Mouse (Mus musculus) thymus, adult 2 months (tissue): ENCODE results near the gene AC134908.4.

ENCODE experiments used
- CTCF ChIP-seq: fragments of 200-500 bp; IDR thresholded peaks from 2 replicates; pipeline ENCODE4 v1.5.1; 2012; ENCODE audit warnings: mild to moderate bottlenecking, control low read depth, low read length, moderate library complexity, borderline replicate concordance; ENCODE audit not compliant: control insufficient read depth, poor library complexity, insufficient read depth; ENCODE audit errors: extremely low read depth
- POLR2A ChIP-seq: fragments of 200-500 bp; IDR thresholded peaks from 2 replicates; pipeline ENCODE4 v1.6.1; 2012; ENCODE audit warnings: mild to moderate bottlenecking, low read length, control low read depth, moderate library complexity; ENCODE audit not compliant: control insufficient read depth, poor library complexity, insufficient read depth; ENCODE audit errors: extremely low read depth

DNA sequence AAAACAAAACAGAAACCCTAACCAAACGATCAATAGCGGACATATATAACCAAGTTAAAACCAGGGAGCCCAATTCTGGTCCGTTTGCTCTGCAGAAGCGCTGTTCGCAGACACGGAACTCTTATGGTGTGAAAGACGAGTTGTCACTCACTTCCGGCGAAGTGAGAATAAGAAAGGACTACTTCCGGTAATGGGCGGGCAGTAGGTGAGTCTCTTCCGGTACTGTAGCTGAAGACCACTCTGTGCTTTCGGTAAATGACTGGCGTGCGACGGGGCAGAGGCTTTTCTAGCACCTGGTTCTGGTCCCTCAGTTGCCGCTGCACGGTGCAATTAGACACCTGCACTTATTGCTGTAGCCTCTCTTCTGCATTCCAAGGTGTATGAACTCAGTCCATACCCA lies 28.0 kb upstream of the AC134908.4 start, which contains the start of gene Wdr24:
- TF ChIP-seq POLR2A = no peak; the same call in 1 of the 2 replicates
- TF ChIP-seq CTCF = no peak
